Mouse (Mus musculus) neutrophil, adult 59 days (primary cell): ENCODE data around the gene Hist1h3g. TPM values are rescaled to one million over a fixed set of nuclear protein-coding genes. Genes with fewer than 3 reads are reported as not detected.

Experiments
- total RNA-seq, 2 experiments: library from RNA; stranded (reverse); gene quantifications; 1 replicate in 1 of 2; 2 replicates in 1 of 2; pipeline ENCODE4 v1.2.4; 2023

The Hist1h3g gene
- total RNA-seq, 2 experiments from 2014 or later, result 354 to 358 TPM

Other genes with a start within 250 kb of the Hist1h3g start
- 1 to 10 TPM; 9.4 to 9.9 TPM for gene Zfp322a, start 166.2 kb upstream of the Hist1h3g start, total RNA-seq
- 10 to 100 TPM in 1 of 2 experiments, 1 to 10 TPM in 1; 8.7 to 10.1 TPM for gene Abt1, start 111.6 kb upstream of the Hist1h3g start, total RNA-seq
- gene Btn1a1, start 69.5 kb upstream of the Hist1h3g start, total RNA-seq, result under 1 TPM; 0.11 to 0.29 TPM
- gene Btn2a2, start 46.6 kb upstream of the Hist1h3g start, total RNA-seq, result not detected
- 1,000 to 10,000 TPM; 1,672 to 1,684 TPM for gene Hist1h4h, start 4.4 kb upstream of the Hist1h3g start, total RNA-seq
- 1,000 to 10,000 TPM; 1,080 to 1,089 TPM for gene Hist1h2af, start 1.5 kb upstream of the Hist1h3g start, total RNA-seq
- gene Hist1h2bh, start 8.0 kb downstream of the Hist1h3g start, total RNA-seq, result 100 to 1,000 TPM; 133 to 136 TPM
- 100 to 1,000 TPM; 457 to 468 TPM for gene Hist1h3f, start 8.6 kb downstream of the Hist1h3g start, total RNA-seq
- gene Hist1h4f, start 16.2 kb downstream of the Hist1h3g start, total RNA-seq, result 1,000 to 10,000 TPM; 2,366 to 2,514 TPM
- gene Hist1h1d, start 17.8 kb downstream of the Hist1h3g start, total RNA-seq, result 100 to 1,000 TPM; 108 to 121 TPM
- 100 to 1,000 TPM; 839 to 947 TPM for gene Hist1h3e, start 26.9 kb downstream of the Hist1h3g start, total RNA-seq
- 100 to 1,000 TPM; 191 to 199 TPM for gene Hist1h2ae, start 35.8 kb downstream of the Hist1h3g start, total RNA-seq
- gene Hist1h2bg, start 36.0 kb downstream of the Hist1h3g start, total RNA-seq, result 1,000 to 10,000 TPM; 1,545 to 1,845 TPM
- 1,000 to 10,000 TPM; 1,042 to 1,254 TPM for gene Hist1h2bf, start 38.8 kb downstream of the Hist1h3g start, total RNA-seq
- gene Hist1h2ad, start 39.0 kb downstream of the Hist1h3g start, total RNA-seq, result 100 to 1,000 TPM; 115 to 121 TPM
- gene Hist1h3d, start 40.3 kb downstream of the Hist1h3g start, total RNA-seq, result 100 to 1,000 TPM; 147 to 159 TPM
- gene Hist1h4d, start 46.2 kb downstream of the Hist1h3g start, total RNA-seq, result 100 to 1,000 TPM; 726 to 742 TPM
- gene Hist1h2be, start 85.7 kb downstream of the Hist1h3g start, total RNA-seq, result 100 to 1,000 TPM; 103 to 111 TPM
- gene Hist1h1e, start 87.1 kb downstream of the Hist1h3g start, total RNA-seq, result 100 to 1,000 TPM; 779 TPM
- gene Hist1h2ac, start 148.5 kb downstream of the Hist1h3g start, total RNA-seq, result 10 to 100 TPM; 48.0 to 51.5 TPM
- 100 to 1,000 TPM in 1 of 2 experiments, 10 to 100 TPM in 1; 97.4 to 109 TPM for gene Hist1h2bc, start 148.8 kb downstream of the Hist1h3g start, total RNA-seq
- gene Hist1h1t, start 160.4 kb downstream of the Hist1h3g start, total RNA-seq, result 1 to 10 TPM in 1 of 2 experiments, under 1 TPM in 1; 0.86 to 1.1 TPM
- 100 to 1,000 TPM; 391 to 419 TPM for gene Hist1h4c, start 163.0 kb downstream of the Hist1h3g start, total RNA-seq
- 1 to 10 TPM; 4.2 to 6.6 TPM for gene Hfe, start 175.4 kb downstream of the Hist1h3g start, total RNA-seq
- gene Hist1h1c, start 203.4 kb downstream of the Hist1h3g start, total RNA-seq, result 1,000 to 10,000 TPM; 1,619 to 1,663 TPM
- gene Hist1h3c, start 210.2 kb downstream of the Hist1h3g start, total RNA-seq, result 100 to 1,000 TPM; 617 to 658 TPM
- gene Hist1h2bb, start 211.3 kb downstream of the Hist1h3g start, total RNA-seq, result 100 to 1,000 TPM; 868 to 875 TPM
- 1,000 to 10,000 TPM; 1,294 to 1,569 TPM for gene Hist1h2ab, start 215.7 kb downstream of the Hist1h3g start, total RNA-seq
- 1,000 to 10,000 TPM; 1,352 to 1,548 TPM for gene Hist1h3b, start 216.8 kb downstream of the Hist1h3g start, total RNA-seq
- 100 to 1,000 TPM; 569 to 600 TPM for gene Hist1h4b, start 221.6 kb downstream of the Hist1h3g start, total RNA-seq
- gene Hist1h4a, start 225.8 kb downstream of the Hist1h3g start, total RNA-seq, result 100 to 1,000 TPM; 541 to 562 TPM
- gene Hist1h3a, start 227.0 kb downstream of the Hist1h3g start, total RNA-seq, result 1,000 to 10,000 TPM in 1 of 2 experiments, 100 to 1,000 TPM in 1; 878 to 1,040 TPM
- 100 to 1,000 TPM; 455 to 460 TPM for gene Hist1h1a, start 228.2 kb downstream of the Hist1h3g start, total RNA-seq
- gene Trim38, start 234.5 kb downstream of the Hist1h3g start, total RNA-seq, result not detected